Mouse (Mus musculus): Measurements from ENCODE around the gene Fbxo21.

Gene Fbxo21

DNA sequence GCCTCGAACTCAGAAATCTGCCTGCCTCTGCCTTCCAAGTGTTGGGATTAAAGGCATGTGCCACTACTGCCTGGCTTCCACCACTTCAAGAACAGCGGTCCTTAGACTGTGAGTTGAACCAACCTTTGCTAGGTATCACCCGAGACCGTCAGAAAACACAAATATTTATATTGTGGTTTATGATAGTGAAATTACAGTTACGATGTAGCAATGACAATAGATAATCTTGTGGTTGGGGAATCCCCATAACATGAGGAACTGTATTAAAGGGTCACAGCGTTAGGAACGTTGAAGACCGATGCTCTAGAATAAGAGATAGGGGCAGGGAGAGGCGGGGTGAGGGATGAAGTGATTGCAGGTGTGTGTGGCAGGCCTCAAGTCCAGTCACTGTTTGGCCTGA is 68.9 kb downstream of the Fbxo21 start:
- DNase-seq (ENCODE audit: low spot score in 2 of 2), result no peak

DNA sequence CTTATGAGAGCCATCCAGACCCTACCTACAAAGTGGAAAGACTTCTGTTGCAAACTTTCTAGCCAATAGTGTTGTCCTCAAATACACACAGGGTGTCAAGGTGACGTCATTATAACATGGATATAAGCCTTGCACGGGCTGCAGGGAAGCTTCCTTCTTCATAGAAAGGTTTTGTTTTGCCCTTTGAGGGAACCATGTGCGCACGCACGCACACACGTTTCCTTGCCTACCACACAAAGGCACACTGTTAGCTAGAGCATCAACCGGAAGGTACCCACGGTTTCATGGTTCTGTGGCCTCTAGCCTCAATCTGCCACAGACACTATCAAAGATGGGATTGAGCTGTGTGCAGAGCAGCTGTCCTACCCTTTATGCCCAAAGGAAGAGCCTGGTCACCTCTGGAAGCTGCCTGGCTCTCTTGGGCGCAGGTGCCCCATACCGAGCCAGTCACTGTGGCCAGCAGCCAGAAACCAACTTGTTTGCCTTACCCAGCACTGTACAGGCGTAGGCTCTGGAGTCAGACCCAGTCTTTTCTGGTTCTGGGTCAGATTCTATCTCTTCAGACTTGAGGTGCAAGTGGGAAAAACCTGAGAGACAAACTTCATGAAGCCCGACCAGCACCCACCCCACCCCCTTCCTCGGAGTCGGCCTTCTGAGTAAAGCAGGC is 70.7 kb downstream of the Fbxo21 start:
- no peak for DNase-seq (ENCODE audit: low spot score in 2 of 2)

DNA sequence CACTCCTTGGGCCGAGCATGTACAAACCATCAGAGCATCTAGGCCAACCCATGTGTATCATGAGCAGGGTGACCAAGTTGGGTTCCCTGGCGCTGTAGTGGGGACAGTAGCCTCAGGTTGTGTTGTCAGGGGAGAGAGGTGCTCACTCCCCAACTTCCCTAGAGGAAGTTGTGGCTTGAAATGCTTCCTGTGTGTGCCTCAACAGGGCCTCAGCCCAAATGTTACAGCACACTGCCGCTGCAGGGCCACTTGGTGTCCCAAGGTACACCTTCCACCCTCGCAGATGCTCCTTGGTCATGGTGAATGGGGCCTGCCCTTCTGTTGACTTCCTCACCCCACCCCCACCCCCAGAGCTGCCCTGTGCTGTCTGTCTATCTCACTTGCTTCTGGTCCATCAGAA is 71.9 kb downstream of the Fbxo21 start:
- no peak for DNase-seq (ENCODE audit: low spot score in 2 of 2)

DNA sequence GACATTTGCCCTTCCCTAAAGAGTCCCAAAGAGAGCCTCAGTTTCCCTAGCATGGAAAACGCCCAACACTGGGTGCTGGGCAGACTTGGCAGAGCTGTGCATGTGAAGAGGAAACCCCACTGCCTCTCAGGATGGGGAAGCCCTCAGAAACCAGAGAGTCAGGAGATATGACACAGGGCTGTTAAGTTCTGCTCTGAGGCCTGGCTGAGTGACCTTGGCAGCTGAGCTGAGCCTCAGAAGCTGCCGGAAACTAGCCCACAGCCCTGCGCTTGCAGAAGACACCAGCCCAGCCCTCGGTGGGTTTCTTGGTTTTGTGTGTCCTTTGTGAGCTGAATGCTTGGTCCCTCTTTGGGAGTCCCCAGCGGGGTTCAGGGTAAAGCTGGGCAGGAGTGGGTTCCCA is 72.4 kb downstream of the Fbxo21 start:
- no peak for DNase-seq (ENCODE audit: low spot score in 2 of 2)

DNA sequence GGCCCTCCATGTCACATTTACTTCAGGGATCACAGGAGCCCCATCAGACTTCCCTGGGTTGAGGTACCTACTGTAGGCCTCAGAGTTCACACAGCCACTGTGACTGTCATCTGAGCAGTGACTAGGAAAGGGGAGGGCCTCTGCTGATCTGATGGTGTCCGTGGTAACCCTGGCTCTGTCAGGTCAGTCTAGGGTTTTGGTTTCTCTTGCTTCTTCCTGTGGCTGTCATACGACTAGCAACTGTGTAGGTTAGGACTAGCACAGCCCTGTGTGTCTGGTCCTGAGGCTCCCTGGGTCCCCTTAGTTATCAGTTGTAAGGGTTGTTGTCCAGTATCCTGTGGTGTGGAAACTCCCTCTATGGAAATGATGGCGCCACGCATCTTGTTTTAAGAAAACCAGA is 74.2 kb downstream of the Fbxo21 start:
- DNase-seq (ENCODE audit: low spot score in 2 of 2), result no peak

DNA sequence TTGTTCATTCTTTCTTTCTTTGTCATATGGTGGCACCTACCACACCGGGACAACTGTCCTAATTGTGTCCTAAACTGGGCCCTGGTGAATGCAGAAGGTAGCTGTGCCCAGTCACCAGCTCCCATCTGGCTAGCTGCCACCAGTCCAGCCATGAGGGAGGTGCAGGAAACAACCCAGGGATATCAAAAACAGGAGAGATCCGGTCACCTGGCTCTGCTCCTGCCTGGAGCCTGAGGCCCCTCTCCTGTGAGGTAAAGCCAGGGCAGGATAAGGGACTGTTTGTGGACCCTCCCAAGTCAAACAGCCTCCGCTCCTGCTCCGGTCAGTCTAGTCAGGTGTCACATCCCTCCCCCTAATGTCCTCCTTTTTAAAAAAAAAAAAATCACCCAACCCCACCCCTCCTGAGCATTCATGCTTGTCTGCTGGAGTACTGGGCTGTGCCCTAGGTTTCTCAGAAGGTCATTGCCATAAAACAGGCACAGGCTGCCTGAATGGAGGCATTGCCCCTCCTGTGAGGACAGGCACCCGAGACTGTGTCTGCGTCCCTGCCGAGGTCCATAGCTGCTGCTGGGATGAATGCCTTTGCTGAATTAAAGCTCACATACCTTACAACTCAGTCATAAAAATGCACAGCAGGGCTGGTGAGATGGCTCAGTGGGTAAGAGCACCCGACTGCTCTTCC is 75.6 kb downstream of the Fbxo21 start:
- DNase-seq (ENCODE audit: low spot score in 2 of 2), result no peak

DNA sequence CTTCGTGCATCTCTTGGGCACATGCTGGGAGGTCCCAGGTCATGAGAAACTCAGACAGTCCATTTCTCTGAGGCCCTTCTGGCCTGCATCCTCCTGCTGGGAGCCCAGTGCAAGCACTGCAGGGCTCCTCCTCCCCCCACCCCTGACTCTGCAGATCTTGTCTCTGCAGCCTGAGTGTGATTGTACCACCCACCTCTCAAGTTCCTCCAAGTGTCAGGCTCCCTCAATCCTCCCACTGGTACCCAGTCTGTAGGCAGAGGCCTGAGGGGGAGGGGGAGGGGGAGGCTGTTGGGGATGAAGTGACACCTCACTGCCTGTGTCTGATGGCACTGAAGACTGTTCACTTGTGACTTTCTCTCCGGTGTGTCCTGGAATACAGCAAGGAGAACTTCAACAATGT is 76.7 kb downstream of the Fbxo21 start:
- DNase-seq (ENCODE audit: low spot score in 2 of 2), result no peak

DNA sequence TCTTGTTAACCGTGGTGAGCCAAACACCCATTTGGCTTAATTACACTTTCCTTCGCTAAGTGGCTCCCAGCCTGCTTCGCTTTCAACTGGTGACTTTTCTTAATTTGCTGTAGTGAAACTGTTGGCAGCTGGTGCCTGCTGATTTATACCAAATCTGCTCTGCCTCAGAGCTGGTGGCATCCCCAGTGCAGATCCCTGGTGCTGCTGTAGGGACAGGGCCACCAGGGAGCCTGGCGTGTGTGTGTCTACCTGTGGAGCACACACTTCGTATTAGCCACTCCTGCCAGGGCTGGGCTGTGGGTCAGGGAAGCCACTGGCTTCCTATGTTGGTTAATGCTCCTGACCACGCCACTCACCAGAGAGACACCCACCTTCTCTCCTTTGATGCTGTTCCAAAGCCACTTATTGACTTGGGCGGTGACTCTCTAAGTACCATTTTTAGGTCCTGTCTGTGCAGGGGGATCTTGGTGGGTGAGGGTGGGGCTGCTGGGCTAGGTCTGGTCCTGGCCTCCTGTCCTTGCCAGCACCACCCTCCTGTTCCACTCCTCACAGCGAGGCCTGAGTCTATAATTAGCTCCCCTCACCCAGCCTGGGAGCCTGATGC is 81.1 kb downstream of the Fbxo21 start:
- DNase-seq (ENCODE audit: low spot score in 2 of 2), result no peak

DNA sequence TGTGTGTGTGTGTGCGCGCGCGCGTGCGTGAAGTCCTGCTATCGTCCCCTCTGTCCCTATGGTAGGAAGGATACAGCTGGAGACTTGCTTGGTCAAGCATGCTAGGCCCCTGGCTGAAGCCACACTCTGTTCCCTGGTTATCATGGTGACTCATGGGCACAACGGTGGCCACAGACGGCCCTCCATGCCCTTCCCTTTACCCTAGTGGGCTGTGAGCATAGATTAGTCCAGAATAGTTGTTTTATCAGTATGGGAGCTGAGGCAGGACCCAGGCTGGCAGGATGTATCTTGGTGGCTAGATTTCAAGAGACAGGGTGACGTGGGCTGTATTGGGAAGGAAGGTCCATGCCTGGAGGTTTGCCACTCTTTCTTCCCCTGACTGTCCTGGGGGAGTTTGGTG is 82.3 kb downstream of the Fbxo21 start:
- DNase-seq (ENCODE audit: low spot score in 2 of 2), result no peak

DNA sequence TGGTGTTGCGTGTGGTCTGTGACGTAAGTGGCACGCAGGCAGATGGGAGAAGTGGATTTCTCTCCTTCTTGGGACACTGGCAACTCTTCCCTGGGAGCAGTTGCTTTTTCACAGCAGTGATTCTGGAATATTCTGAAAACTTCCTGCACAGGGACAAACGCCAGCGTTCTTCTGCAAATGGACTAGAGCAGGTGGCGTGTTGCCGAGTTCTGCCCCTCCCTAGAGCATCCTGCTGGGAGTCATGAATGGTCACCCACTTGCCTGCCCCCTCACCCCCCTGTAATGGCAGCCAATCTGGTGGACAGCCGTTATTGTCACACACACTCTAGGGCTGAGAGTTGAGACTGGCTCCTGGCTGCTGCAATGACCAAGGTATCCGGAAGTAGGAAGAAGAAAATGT is 83.1 kb downstream of the Fbxo21 start:
- no peak for DNase-seq (ENCODE audit: low spot score in 2 of 2)

Measured in frontal cortex, postnatal 14 days (tissue).